Mouse (Mus musculus) monocyte, adult 2 months (primary cell): ENCODE measurements around the gene Ucp3.

Source experiments
- DNase-seq, 2 experiments: peaks; one replicate each; pipeline ENCODE4 v3.0.0; 2022; ENCODE audit warnings: low spot score in 2 of 2, low read depth in 1 of 2

Ucp3 gene

GRCm38 (mm10) chr7:100472777-100473176 is at the start of gene Ucp3:
Ucp3 (plus strand) TSS chr7:100472990.
- DNase-seq: no peak

GRCm38 (mm10) chr7:100425795-100426194 is 47.0 kb upstream of the Ucp3 start:
- no peak for DNase-seq

- DNase-seq: peak in 1 of 2 experiments; percentile 40
Measured at GRCm38 (mm10) chr7:100429102-100429501, 43.7 kb upstream of the Ucp3 start.

GRCm38 (mm10) chr7:100429911-100430310 is 42.9 kb upstream of the Ucp3 start:
- DNase-seq: no peak

GRCm38 (mm10) chr7:100431103-100431502 is 41.7 kb upstream of the Ucp3 start:
- peak; percentile 41 to 52 for DNase-seq

GRCm38 (mm10) chr7:100433295-100433694 is 39.5 kb upstream of the Ucp3 start:
- DNase-seq: no peak

GRCm38 (mm10) chr7:100443728-100444127 is 29.1 kb upstream of the Ucp3 start:
- no peak for DNase-seq

GRCm38 (mm10) chr7:100446271-100446670 is 26.5 kb upstream of the Ucp3 start:
- DNase-seq: no peak

GRCm38 (mm10) chr7:100448530-100448929 is 24.3 kb upstream of the Ucp3 start:
- DNase-seq: no peak

GRCm38 (mm10) chr7:100448985-100449384 is 23.8 kb upstream of the Ucp3 start:
- no peak for DNase-seq

GRCm38 (mm10) chr7:100458153-100458552 is 14.6 kb upstream of the Ucp3 start:
- DNase-seq: no peak

- DNase-seq: no peak
Measured at GRCm38 (mm10) chr7:100459862-100460261, 12.9 kb upstream of the Ucp3 start.

- peak; percentile 54 to 71 for DNase-seq
Measured at GRCm38 (mm10) chr7:100461621-100462151, 11.1 kb upstream of the Ucp3 start.

GRCm38 (mm10) chr7:100463194-100463593 is 9.6 kb upstream of the Ucp3 start:
- no peak for DNase-seq

- no peak for DNase-seq
Measured at GRCm38 (mm10) chr7:100463757-100464156, 9.0 kb upstream of the Ucp3 start.

- DNase-seq: no peak
Measured at GRCm38 (mm10) chr7:100464248-100464647, 8.5 kb upstream of the Ucp3 start.

GRCm38 (mm10) chr7:100465248-100465647 is 7.5 kb upstream of the Ucp3 start:
- DNase-seq: no peak

- DNase-seq: no peak
Measured at GRCm38 (mm10) chr7:100465656-100466309, 7.0 kb upstream of the Ucp3 start.

GRCm38 (mm10) chr7:100466781-100467510 is 5.8 kb upstream of the Ucp3 start:
- DNase-seq: no peak

- DNase-seq: no peak
Measured at GRCm38 (mm10) chr7:100468761-100469160, 4.0 kb upstream of the Ucp3 start.

- DNase-seq: no peak
Measured at GRCm38 (mm10) chr7:100469502-100469901, 3.3 kb upstream of the Ucp3 start.

GRCm38 (mm10) chr7:100470796-100471406 is 1.9 kb upstream of the Ucp3 start:
- DNase-seq: no peak
